Mouse (Mus musculus) thymus, postnatal 10 days (tissue): ENCODE measurements around the gene Eipr1.

Experiments
- DNase-seq, 2 experiments: peaks; one replicate each; pipeline ENCODE4 v3.0.0; 2021; ENCODE audit warnings: low spot score in 2 of 2

The Eipr1 gene

GRCm38 (mm10) chr12:28817891-28818290 is 66.3 kb downstream of the Eipr1 start:
- DNase-seq, result no peak

GRCm38 (mm10) chr12:28823518-28823917 is 71.9 kb downstream of the Eipr1 start:
- no peak for DNase-seq

GRCm38 (mm10) chr12:28829502-28829901 is 77.9 kb downstream of the Eipr1 start:
- peak; percentile 58 to 64 for DNase-seq

GRCm38 (mm10) chr12:28830471-28830870 is 78.9 kb downstream of the Eipr1 start:
- no peak for DNase-seq

GRCm38 (mm10) chr12:28831066-28831733 is 79.6 kb downstream of the Eipr1 start:
- peak in 1 of 2 experiments; percentile 25 for DNase-seq

GRCm38 (mm10) chr12:28834266-28834665 is 82.7 kb downstream of the Eipr1 start:
- peak; percentile 42 to 54 for DNase-seq

- DNase-seq, result no peak
These were observed 84.1 kb downstream of the Eipr1 start for GRCm38 (mm10) chr12:28835683-28836082.

- DNase-seq, result no peak
These were observed 86.7 kb downstream of the Eipr1 start for GRCm38 (mm10) chr12:28838268-28838667.

- no peak for DNase-seq
These were observed 87.4 kb downstream of the Eipr1 start for GRCm38 (mm10) chr12:28838971-28839370.

GRCm38 (mm10) chr12:28841179-28841698 is 89.6 kb downstream of the Eipr1 start:
- no peak for DNase-seq

GRCm38 (mm10) chr12:28845811-28846210 is 94.2 kb downstream of the Eipr1 start:
- DNase-seq, result no peak

- no peak for DNase-seq
These were observed 95.8 kb downstream of the Eipr1 start for GRCm38 (mm10) chr12:28847401-28847800.

GRCm38 (mm10) chr12:28848726-28849612 is 97.4 kb downstream of the Eipr1 start:
- DNase-seq, result no peak

GRCm38 (mm10) chr12:28859495-28860263 is 108.1 kb downstream of the Eipr1 start:
- no peak for DNase-seq

GRCm38 (mm10) chr12:28860264-28860560 is 108.6 kb downstream of the Eipr1 start:
- DNase-seq, result no peak

- DNase-seq, result no peak
These were observed 111.7 kb downstream of the Eipr1 start for GRCm38 (mm10) chr12:28863260-28863659.

GRCm38 (mm10) chr12:28866121-28866520 is 114.5 kb downstream of the Eipr1 start:
- DNase-seq, result no peak

GRCm38 (mm10) chr12:28868794-28869193 is 117.2 kb downstream of the Eipr1 start:
- no peak for DNase-seq

GRCm38 (mm10) chr12:28872271-28872670 is 120.7 kb downstream of the Eipr1 start:
- no peak for DNase-seq

GRCm38 (mm10) chr12:28874781-28875251 is 123.2 kb downstream of the Eipr1 start:
- DNase-seq, result no peak

- DNase-seq, result no peak
These were observed 123.9 kb downstream of the Eipr1 start for GRCm38 (mm10) chr12:28875471-28875870.

- DNase-seq, result no peak
These were observed 128.9 kb downstream of the Eipr1 start for GRCm38 (mm10) chr12:28880471-28880870.
